Mouse (Mus musculus): ENCODE measurements around the gene Slc23a4.
A peak's percentile ranks its signal among the peaks of the same experiment; 100 is the strongest.

DNA sequence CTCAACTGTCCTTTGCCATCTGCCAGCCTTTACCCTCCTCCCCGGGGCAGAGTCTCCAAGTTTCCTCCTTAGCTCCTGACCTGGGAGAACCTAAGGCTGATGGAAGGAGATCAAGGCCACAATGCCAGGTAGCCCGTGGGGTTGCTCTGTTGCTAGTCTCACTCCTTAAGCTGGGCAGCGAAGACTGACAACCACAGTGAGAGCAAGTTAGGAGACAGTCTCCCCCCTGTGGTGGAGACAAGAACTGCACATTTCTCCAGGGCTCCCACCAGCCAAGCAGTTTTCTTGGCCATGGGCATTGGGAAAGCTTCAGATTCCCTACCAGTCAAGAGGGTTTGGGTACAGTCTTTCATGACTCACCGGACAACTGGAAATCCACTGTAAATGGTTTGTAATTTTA is 61.0 kb downstream of the Slc23a4 start:
- TF ChIP-seq EP300 (IDR thresholded peaks at IDR 0.05) (no peak), CTCF (IDR thresholded peaks at IDR 0.05) (peak; percentile 91)

Measured in lung, postnatal 0 days (tissue).